Mouse (Mus musculus): ENCODE data around the gene Ptprm. TPM values are rescaled to one million over a fixed set of nuclear protein-coding genes. Genes with fewer than 3 reads are reported as not detected.

The Ptprm gene
- polyA plus RNA-seq, 1 experiment from 2014 or later = 10.3 TPM

DNA sequence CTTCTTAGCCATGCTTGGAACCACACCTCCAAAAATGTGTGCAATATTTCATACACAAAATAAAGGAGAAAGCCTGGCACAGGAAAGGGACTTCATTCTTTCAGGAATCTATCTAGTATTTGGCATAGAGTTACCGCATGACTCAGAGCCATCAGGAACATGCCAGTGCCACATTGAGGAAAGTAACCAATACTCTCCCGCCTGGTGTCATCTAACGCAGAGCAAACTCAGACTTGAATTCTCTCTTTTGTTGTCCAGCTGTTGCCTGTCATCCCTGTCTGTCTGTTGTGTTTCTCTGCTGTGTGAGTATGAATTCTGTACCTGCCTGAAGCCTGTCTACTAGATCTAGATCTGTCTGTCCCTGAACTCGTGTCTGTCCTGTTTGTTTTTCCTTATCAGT, 100.8 kb downstream of the Ptprm start:
- H3K36me3 ChIP-seq (replicated peaks; ENCODE audit: control insufficient read depth, insufficient read depth, low read depth, low read length) = no peaks in the 10 kb centered on the region
- H3K4me3 ChIP-seq (ENCODE audit: low read depth, low read length) = no peak overlapping the region
- no peaks in the 10 kb centered on the region for H3K9me3 ChIP-seq (replicated peaks; ENCODE audit: control insufficient read depth, low read length)
- no peak overlapping the region for H3K4me2 ChIP-seq (ENCODE audit: low read depth, low read length)
- no peak overlapping the region for H3K27ac ChIP-seq (replicated peaks; ENCODE audit: low read depth, low read length)
- H3K4me1 ChIP-seq (ENCODE audit: control insufficient read depth, insufficient read depth, low read length) = no peaks in the 10 kb centered on the region
- ATAC-seq (replicated peaks; ENCODE audit: insufficient number of reproducible peaks, low FRiP score, low TSS enrichment, low read depth) (no peak), DNase-seq (ENCODE audit: low spot score) (no peak)
- WGBS = 64% methylated on average over 4 of the region's 4 CpGs
- no peak overlapping the region for H3K9ac ChIP-seq (replicated peaks; ENCODE audit: low read length)
- H3K27me3 ChIP-seq (ENCODE audit: control insufficient read depth, insufficient read depth, low read length) = no peaks in the 10 kb centered on the region

DNA sequence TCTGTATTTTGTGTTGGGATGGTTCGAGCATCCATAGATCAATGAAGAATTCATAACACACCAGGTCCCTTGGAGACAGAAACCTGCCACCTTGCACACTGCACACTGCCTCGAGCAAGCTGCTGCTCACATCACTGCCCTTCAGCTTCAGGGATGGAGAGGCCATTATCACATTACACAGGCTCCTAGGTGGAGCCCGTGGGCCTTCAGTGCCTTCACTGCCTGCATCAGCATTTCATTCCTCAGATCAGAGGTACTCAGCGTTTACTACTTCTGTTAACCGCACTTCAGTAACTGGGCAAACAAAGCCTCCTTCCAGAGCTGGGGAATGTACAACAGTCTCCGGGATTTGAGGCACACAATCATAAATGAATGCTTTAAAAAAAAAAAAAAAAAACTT, 101.3 kb downstream of the Ptprm start:
- Histone ChIP-seq H3K4me2 (ENCODE audit: low read depth, low read length) (no peak overlapping the region), H3K4me3 (ENCODE audit: low read depth, low read length) (no peak overlapping the region), H3K36me3 (replicated peaks; ENCODE audit: control insufficient read depth, insufficient read depth, low read depth, low read length) (no peaks in the 10 kb centered on the region), H3K4me1 (ENCODE audit: control insufficient read depth, insufficient read depth, low read length) (no peaks in the 10 kb centered on the region), H3K9ac (replicated peaks; ENCODE audit: low read length) (no peak overlapping the region), H3K27ac (replicated peaks; ENCODE audit: low read depth, low read length) (no peak overlapping the region), H3K9me3 (replicated peaks; ENCODE audit: control insufficient read depth, low read length) (no peaks in the 10 kb centered on the region), H3K27me3 (ENCODE audit: control insufficient read depth, insufficient read depth, low read length) (no peaks in the 10 kb centered on the region)
- DNase-seq (ENCODE audit: low spot score) = no peak
- no peak for ATAC-seq (replicated peaks; ENCODE audit: insufficient number of reproducible peaks, low FRiP score, low TSS enrichment, low read depth)
- whole genome bisulfite sequencing = 67% methylated on average over 6 of the region's 6 CpGs

DNA sequence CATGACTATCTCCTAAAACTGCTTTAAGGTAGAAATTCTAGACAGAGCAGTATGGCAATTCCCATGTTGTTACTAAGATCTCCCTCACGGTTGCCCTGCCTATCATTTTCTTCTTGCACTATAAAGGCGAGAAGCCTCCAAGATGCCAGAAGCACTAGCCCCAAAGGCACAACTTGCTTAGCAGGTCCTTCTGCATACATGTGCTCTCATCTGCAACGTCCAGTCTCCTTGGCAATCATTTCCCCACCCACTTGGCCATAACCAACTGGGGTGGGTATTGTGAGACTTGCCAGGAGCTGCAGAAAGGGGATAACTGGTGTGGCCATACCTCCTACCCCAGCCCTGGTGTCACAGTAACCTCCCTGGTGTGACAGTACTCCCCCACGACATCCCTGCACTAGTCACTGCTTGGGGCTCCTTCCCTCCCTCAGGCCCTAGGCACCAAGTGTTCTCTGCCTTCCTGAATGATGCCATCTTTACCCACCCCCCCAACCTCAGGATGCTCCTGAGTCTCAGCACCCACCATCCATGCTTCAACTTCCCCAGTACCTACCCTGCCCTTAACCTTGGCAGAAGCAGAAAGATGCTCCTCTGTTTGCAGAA, 108.9 kb downstream of the Ptprm start:
- 68% methylated on average over 4 of the region's 4 CpGs for WGBS
- no peak for ATAC-seq (replicated peaks; ENCODE audit: insufficient number of reproducible peaks, low FRiP score, low TSS enrichment, low read depth)

DNA sequence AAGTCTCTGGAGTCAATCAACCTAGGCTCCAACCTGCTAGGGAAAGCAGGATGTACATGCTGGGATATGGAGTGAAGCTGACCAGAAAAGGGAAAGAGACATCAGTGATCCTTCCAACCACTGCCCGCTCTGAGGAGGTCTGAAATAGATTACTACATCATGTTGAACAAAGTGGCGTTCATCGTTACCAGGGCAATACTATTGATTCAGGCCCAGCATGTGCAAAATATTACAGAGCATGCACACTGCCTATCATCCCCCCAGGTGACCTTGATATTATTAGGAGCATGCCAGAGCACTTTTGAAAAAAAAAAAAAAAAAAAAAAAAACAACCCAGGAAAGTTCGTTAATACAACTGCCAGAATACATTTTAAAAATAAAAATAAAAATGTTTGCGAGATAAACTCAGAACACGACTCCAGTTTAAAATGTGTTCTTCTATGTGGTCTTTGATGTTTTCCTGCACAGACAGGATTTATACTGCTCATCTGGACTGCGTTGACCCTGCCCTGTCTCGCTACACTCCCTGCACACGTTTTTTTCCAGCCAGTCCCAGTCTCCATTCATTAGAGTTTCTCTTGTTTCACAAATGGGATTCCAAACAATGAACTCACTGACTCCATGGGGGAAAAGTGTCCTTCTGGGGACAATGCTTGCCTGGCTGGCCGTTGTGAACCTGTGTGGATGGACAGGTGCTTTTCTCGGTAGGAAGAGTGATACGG, 111.3 kb downstream of the Ptprm start:
- Histone ChIP-seq H3K4me3 (ENCODE audit: low read depth, low read length) (no peak overlapping the region), H3K27ac (replicated peaks; ENCODE audit: low read depth, low read length) (no peak overlapping the region), H3K4me2 (ENCODE audit: low read depth, low read length) (no peak overlapping the region), H3K9ac (replicated peaks; ENCODE audit: low read length) (no peak overlapping the region), H3K9me3 (replicated peaks; ENCODE audit: control insufficient read depth, low read length) (no peaks in the 10 kb centered on the region), H3K4me1 (ENCODE audit: control insufficient read depth, insufficient read depth, low read length) (no peaks in the 10 kb centered on the region), H3K27me3 (ENCODE audit: control insufficient read depth, insufficient read depth, low read length) (no peaks in the 10 kb centered on the region), H3K36me3 (replicated peaks; ENCODE audit: control insufficient read depth, insufficient read depth, low read depth, low read length) (no peaks in the 10 kb centered on the region)
- WGBS = 32% methylated on average over 12 of the region's 12 CpGs
- peak; percentile 73 for DNase-seq (ENCODE audit: low spot score)
- ATAC-seq (replicated peaks; ENCODE audit: insufficient number of reproducible peaks, low FRiP score, low TSS enrichment, low read depth) = peak; percentile 73

More for the DNA sequence above, 108.9 kb downstream of the Ptprm start:
- H3K36me3 ChIP-seq (replicated peaks; ENCODE audit: control insufficient read depth, insufficient read depth, low read depth, low read length) = no peaks in the 10 kb centered on the region
- H3K27ac ChIP-seq (replicated peaks; ENCODE audit: low read depth, low read length) = no peak overlapping the region
- H3K27me3 ChIP-seq (ENCODE audit: control insufficient read depth, insufficient read depth, low read length) = no peaks in the 10 kb centered on the region
- H3K4me1 ChIP-seq (ENCODE audit: control insufficient read depth, insufficient read depth, low read length) = no peaks in the 10 kb centered on the region
- no peak overlapping the region for H3K4me3 ChIP-seq (ENCODE audit: low read depth, low read length)
- no peak overlapping the region for H3K9ac ChIP-seq (replicated peaks; ENCODE audit: low read length)
- H3K9me3 ChIP-seq (replicated peaks; ENCODE audit: control insufficient read depth, low read length) = no peaks in the 10 kb centered on the region
- no peak overlapping the region for H3K4me2 ChIP-seq (ENCODE audit: low read depth, low read length)
- DNase-seq (ENCODE audit: low spot score) = no peak

DNA sequence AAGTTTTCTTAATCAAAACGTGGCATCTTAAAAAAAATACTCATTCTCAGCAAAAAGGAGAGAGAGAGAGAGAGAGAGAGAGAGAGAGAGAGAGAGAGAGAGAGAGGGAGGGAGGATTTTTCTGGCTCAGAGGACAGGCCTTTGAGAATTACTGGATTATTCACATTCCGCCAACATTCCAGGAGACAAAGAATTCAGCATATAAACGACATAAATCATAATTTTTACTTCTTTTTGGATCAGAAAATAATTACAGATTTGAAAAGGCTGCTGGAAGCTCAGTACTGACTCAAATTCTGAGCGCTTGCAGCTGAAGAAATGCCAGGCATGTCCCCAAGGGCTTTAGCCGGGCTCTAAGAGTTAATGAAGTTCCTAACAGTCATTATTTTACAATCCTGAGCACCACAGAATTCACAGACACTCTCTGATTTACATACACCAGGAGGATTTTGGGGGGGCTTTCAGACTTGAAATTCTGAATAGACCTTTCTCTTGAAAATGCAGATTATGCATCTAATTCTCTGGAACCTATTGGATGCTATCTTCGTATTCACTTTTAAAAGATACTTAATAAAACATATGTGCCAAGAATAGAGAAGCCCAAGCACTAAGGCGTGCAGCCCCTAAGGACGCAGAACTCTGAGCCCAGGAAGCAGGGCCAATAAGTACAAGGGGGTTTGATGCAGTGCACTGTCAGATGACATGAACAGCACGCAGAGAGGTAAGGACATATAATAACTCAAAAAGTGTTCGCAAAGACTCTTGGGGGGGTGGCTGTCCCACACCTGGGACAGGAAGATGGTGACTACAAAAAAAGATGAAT, 112.1 kb downstream of the Ptprm start:
- no peak overlapping the region for H3K4me2 ChIP-seq (ENCODE audit: low read depth, low read length)
- no peak for DNase-seq (ENCODE audit: low spot score)
- no peaks in the 10 kb centered on the region for H3K4me1 ChIP-seq (ENCODE audit: control insufficient read depth, insufficient read depth, low read length)
- H3K9ac ChIP-seq (replicated peaks; ENCODE audit: low read length) = no peak overlapping the region
- WGBS = 54% methylated on average over 10 of the region's 10 CpGs
- no peaks in the 10 kb centered on the region for H3K36me3 ChIP-seq (replicated peaks; ENCODE audit: control insufficient read depth, insufficient read depth, low read depth, low read length)
- H3K9me3 ChIP-seq (replicated peaks; ENCODE audit: control insufficient read depth, low read length) = no peaks in the 10 kb centered on the region
- H3K27ac ChIP-seq (replicated peaks; ENCODE audit: low read depth, low read length) = no peak overlapping the region
- H3K27me3 ChIP-seq (ENCODE audit: control insufficient read depth, insufficient read depth, low read length) = no peaks in the 10 kb centered on the region
- no peak overlapping the region for H3K4me3 ChIP-seq (ENCODE audit: low read depth, low read length)
- no peak for ATAC-seq (replicated peaks; ENCODE audit: insufficient number of reproducible peaks, low FRiP score, low TSS enrichment, low read depth)

DNA sequence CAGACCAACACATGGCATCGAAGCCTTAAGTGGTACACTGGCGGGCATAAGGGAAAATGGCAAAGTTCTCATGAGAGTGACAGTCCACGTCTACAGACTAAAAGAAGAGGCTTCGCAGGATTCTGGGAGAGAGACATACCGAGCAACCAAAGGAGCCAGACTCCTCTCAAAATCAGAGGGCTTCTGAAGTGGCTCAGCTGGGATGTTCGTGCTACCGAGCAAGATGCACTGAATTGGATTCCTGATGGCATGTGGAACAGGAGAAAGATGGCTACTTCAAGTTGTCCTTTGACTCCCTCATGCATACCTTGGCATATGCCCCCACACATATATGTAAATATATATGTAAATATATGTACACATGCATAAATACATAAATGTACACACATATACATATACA, 115.4 kb downstream of the Ptprm start:
- H3K36me3 ChIP-seq (replicated peaks; ENCODE audit: control insufficient read depth, insufficient read depth, low read depth, low read length) = no peaks in the 10 kb centered on the region

DNA sequence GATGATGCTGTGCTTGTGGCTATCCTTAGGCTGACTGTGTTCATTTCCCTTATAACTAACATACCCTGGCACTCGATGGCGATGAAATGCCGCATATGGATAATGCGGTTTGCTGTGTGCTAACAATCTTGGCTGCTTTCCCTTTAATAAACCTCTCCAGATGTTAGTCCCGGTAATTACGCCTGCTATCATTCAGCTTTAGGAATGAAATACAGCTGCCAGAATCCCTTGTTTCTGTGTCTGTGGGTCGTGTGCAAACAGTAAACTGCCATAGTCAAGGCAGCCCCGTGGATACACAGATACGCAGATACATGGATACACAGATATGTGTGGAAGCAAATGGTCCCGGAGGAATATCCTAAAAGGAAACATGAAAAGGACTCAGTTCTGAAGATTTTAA, 116.8 kb downstream of the Ptprm start:
- no peaks in the 10 kb centered on the region for H3K36me3 ChIP-seq (replicated peaks; ENCODE audit: control insufficient read depth, insufficient read depth, low read depth, low read length)
- ATAC-seq (replicated peaks; ENCODE audit: insufficient number of reproducible peaks, low FRiP score, low TSS enrichment, low read depth) (no peak), DNase-seq (ENCODE audit: low spot score) (peak; percentile 68)
- no peak overlapping the region for H3K9ac ChIP-seq (replicated peaks; ENCODE audit: low read length)
- no peaks in the 10 kb centered on the region for H3K9me3 ChIP-seq (replicated peaks; ENCODE audit: control insufficient read depth, low read length)
- 61% methylated on average over 10 of the region's 10 CpGs for WGBS
- H3K4me2 ChIP-seq (ENCODE audit: low read depth, low read length) = no peak overlapping the region
- H3K4me3 ChIP-seq (ENCODE audit: low read depth, low read length) = no peak overlapping the region
- H3K27me3 ChIP-seq (ENCODE audit: control insufficient read depth, insufficient read depth, low read length) = no peaks in the 10 kb centered on the region
- H3K27ac ChIP-seq (replicated peaks; ENCODE audit: low read depth, low read length) = no peak overlapping the region
- H3K4me1 ChIP-seq (ENCODE audit: control insufficient read depth, insufficient read depth, low read length) = no peaks in the 10 kb centered on the region

More for the DNA sequence above, 115.4 kb downstream of the Ptprm start:
- Histone ChIP-seq H3K27me3 (ENCODE audit: control insufficient read depth, insufficient read depth, low read length) (no peaks in the 10 kb centered on the region), H3K9me3 (replicated peaks; ENCODE audit: control insufficient read depth, low read length) (no peaks in the 10 kb centered on the region), H3K4me2 (ENCODE audit: low read depth, low read length) (no peak overlapping the region), H3K4me1 (ENCODE audit: control insufficient read depth, insufficient read depth, low read length) (no peaks in the 10 kb centered on the region), H3K27ac (replicated peaks; ENCODE audit: low read depth, low read length) (no peak overlapping the region), H3K4me3 (ENCODE audit: low read depth, low read length) (no peak overlapping the region), H3K9ac (replicated peaks; ENCODE audit: low read length) (no peak overlapping the region)
- 95% methylated on average over 7 of the region's 7 CpGs for WGBS
- DNase-seq (ENCODE audit: low spot score) (no peak), ATAC-seq (replicated peaks; ENCODE audit: insufficient number of reproducible peaks, low FRiP score, low TSS enrichment, low read depth) (no peak)

DNA sequence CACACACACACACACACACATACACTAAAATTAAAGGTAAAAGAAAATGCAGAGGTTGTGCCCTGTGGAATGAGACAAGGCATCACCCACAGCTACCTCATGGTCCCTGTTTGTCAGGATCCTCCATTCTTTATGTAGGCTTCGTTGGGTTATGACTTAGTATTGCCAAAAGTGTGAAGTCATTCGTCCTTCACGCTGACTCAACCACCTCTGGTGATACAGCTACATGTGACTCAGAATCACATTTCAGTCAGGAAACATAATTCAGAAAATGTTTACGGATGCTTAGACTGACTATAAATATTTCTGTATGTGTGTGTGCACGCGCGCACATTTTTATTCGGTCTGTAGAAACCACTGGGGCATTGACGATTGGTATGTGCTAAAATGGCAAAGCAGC, 121.2 kb downstream of the Ptprm start:
- no peaks in the 10 kb centered on the region for H3K4me1 ChIP-seq (ENCODE audit: control insufficient read depth, insufficient read depth, low read length)
- H3K4me3 ChIP-seq (ENCODE audit: low read depth, low read length) = no peak overlapping the region
- DNase-seq (ENCODE audit: low spot score) = no peak
- WGBS = 94% methylated on average over 9 of the region's 9 CpGs
- H3K27me3 ChIP-seq (ENCODE audit: control insufficient read depth, insufficient read depth, low read length) = no peaks in the 10 kb centered on the region
- ATAC-seq (replicated peaks; ENCODE audit: insufficient number of reproducible peaks, low FRiP score, low TSS enrichment, low read depth) = no peak
- no peak overlapping the region for H3K27ac ChIP-seq (replicated peaks; ENCODE audit: low read depth, low read length)
- H3K36me3 ChIP-seq (replicated peaks; ENCODE audit: control insufficient read depth, insufficient read depth, low read depth, low read length) = no peaks in the 10 kb centered on the region
- no peak overlapping the region for H3K9ac ChIP-seq (replicated peaks; ENCODE audit: low read length)
- H3K4me2 ChIP-seq (ENCODE audit: low read depth, low read length) = no peak overlapping the region
- H3K9me3 ChIP-seq (replicated peaks; ENCODE audit: control insufficient read depth, low read length) = no peaks in the 10 kb centered on the region
